Mouse (Mus musculus) ovary, postnatal 10 days (tissue): ENCODE data around the gene Id2.

ENCODE experiments used
- DNase-seq: peaks from one replicate; pipeline ENCODE4 v3.0.0; 2022; ENCODE audit warnings: low spot score

Gene Id2

DNA sequence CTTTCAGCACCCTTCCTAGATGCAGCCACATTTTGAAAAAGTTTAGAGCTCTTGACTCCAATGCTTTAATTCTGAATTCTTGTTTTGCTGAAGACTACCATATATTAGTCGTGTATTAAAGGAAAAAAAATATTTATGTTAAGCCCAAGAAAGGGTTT lies at the start of gene Id2:
Id2 (minus strand) TSS at position 89 of the 158 bp plus-strand sequence.
- DNase-seq = no peak

DNA sequence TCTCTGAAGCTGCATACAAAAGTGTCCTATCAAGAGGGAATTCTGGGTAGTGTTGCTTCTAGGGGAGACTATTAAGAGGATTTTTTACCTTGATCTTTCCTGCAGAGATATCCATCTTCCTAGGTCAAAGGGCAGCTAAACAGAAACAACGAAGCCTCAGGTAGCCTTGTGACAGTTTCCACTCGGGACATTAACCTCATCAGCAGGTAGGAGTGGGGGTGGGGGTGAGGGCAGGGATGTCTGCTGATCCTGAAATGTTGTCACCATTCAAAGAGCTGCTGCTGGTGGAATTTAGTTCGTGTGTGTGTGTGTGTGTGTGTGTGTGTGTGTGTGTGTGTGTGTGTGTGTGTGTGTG lies 48.4 kb upstream of the Id2 start:
- DNase-seq = no peak

DNA sequence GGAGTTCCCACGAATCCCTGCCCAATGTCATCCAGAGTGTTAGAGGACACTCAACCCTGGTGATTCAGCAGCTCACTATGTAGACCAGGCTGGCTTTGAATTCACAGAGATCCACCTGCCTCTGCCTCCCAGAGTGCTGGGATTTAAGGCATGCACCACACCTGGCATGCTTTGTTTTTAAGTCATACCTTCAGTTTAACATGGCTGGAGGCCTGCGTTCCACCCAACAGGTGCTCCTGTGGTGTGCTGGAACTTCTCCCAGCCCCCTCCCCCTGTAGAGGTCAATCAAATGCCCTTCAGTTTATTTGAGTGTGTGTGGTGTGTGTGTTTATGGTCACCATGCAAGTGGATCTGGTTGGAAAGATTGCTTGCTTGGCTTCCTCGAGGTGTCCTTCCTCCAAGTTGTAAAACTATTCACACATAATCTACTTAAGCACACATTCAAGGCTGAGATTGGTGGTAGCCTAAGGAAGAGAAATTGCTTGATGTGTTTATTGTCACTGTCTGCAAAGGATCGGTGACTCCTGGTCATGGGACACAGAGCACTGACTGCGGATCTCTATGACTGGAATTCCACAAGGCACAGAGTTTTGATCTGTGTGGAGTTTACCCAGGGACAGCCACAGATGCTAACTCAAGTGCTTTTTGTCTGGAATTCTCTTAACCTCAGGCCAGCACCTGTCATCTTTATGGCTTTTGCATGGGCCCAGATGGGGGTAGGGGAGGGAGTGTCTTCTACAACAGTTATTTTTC lies 47.8 kb upstream of the Id2 start:
- DNase-seq = no peak

DNA sequence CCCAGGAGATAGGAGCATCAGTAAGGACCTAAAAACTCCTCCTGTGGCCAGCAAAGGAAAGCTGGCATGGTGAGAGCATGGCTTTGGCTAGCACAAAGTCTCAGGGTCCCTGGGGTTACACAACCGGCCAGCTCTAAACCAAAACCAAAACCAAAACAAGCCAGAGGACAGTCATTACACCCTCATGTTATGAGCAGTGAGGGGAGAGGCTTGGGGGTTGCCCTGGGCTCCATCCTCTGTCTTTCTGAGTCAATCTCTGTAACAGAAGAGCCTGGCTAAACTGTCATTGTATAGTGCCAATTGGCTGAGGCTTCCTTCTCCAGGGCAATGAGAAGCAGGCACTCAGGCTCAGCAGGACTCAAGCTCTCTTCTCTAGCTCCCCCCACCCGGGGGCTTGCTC lies 46.6 kb upstream of the Id2 start:
- DNase-seq = no peak

DNA sequence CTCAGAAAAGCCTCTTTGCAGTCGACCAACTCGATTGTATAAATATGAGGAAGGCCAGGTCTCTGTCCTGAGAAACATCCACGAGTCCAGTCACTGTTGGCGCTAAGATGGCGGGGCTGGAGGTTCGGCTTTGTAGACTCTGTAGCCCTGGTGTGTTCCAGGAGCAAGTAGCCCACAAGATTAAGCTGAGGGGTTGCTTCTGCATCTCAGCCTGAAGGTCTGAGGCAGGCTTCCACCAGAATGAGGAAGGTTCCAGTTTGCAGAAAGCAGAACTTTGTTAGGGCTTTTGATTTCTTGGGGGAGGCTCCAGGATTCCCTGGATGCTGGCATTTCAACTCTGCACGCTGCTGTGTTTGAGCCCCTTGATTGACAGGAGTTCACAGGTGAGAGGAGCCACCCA lies 45.3 kb upstream of the Id2 start:
- no peak for DNase-seq

DNA sequence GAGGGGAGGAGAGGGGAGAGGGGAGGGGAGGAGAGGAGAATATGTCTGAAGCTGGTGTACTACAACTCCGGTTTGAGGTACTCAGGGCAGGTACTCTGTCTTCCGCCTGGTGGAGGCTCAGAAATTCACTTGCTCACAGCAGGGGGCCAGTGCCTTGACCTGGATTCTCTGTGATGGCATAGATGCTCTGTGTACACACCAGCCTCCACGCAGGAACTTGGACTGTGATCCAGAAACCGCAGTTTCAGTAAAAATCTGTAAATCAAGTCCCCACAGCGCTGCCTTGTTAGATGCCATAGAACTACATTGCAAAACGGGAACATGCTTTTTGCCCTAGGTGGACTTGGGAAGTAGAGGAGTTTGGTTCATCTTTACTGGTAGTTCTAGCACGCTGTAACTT lies 44.4 kb upstream of the Id2 start:
- no peak for DNase-seq

DNA sequence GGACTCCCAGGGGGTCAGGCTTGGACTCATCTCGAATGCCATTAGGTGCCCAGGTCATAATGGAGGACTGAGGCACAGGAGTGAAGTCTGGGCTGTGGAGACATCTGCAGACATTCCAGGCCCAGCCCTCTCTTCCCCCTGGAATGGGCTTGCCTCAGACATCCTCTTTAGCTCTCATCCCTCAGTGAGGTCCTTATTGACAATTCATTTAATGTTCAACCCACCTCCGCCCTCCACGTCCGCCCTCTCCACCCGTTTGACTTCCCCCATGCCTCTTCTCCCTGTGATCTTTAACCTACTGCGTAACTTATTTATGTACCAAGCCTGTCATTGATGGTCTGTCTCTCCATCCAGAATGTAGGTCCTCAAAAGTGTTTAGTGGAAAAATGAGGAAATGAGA lies 43.2 kb upstream of the Id2 start:
- DNase-seq = no peak

DNA sequence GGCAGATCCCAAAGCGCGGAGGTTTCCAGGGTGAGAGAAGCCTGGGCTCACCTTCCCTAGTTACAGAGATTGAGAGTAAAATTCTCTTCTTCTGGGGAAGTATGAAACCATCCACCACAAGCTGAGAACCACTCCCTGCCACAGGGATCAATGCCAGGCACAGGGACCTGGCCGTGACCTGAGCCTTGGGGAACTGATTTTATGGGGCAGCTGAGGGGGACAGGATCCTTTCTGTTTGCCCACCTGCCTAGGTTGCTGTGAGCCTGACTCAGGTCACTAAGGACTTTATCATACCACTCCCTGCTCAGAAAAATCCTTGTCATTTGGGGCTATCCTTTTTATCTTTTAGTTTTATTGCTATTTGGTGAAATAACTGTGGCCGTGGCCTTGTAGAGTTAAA lies 41.7 kb upstream of the Id2 start:
- no peak for DNase-seq

DNA sequence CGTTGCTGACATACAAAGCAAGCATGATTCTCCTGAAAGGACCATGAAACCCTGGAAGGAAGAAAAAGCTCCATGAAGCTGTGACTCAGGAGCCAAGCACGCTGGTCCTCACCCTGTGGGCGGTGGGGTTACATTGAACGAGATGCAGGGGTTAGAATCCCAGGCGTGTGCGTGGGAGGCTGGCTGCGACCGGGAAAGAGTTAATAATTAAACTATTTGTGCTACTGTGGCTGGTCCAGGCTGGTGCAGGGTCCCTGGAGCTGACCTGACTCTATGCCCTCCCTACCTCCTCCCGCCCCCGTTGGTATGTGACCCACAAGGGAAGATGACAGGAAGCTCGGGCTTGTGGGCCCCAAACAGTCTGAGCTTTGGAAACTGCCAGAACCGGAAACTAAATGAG lies 35.1 kb upstream of the Id2 start:
- no peak for DNase-seq

DNA sequence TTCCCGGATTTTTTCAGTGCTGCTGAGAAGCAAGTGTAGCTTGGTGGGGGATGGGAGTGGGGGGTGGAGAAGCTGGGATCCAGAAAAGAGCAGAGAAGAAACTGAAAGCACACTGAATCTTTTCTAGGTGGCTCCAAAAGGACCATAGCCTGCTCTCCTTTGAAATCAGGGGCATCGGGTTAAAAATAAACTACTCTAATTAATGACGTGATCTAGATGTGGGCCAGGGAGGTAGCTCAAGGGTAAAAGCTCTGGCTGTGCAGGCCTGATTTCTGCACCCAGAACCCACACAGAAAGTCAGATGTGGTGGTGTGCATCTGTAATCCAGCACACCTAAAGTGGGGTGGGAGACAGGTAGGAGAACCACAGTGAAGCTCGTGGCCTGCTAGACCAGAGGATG lies 30.7 kb upstream of the Id2 start:
- no peak for DNase-seq

DNA sequence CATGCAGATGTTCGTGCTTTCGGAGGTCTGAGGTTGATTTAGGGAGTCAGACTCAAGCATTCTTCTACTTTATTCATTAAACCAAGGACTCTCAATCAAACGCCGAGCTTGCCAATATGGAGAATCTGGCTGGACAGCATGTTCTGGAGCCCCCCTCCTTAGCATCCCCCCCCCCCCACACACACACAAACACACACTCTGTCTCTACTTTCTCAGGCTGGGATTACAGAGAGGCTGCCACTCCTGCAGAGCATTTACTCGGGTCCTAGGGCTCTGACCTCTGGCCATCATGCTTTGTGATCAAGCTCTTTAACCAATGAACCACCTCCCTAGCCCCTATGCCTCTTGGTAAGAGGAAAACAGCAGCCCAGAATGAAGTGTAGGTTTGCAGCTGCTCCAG lies 29.3 kb upstream of the Id2 start:
- no peak for DNase-seq

DNA sequence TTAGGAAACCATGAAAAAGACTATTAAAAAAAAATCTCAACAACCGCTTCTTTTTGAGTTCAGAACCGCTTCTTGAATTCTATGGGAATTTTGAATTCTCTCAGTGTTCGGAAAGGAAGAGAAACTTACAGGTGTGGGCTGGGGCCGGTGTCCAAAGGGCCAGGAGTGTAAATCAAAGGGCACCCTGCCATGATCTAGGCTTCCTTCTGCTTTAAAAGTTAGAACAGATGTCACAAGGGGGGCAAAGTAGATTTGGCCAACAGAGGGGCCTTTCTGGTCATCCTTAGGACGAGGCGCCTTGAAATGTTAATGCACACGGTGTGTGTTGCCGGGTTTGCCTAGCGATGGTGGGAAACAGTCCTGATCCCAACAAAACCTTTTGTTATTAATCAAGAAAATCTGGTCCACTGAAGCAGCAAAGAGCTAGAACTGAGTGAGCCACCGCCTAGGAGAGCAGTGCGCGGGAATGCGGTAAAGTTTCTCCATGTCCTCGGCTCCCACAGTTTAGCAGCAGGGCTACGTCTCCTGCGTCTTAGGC lies 28.4 kb upstream of the Id2 start:
- no peak for DNase-seq

DNA sequence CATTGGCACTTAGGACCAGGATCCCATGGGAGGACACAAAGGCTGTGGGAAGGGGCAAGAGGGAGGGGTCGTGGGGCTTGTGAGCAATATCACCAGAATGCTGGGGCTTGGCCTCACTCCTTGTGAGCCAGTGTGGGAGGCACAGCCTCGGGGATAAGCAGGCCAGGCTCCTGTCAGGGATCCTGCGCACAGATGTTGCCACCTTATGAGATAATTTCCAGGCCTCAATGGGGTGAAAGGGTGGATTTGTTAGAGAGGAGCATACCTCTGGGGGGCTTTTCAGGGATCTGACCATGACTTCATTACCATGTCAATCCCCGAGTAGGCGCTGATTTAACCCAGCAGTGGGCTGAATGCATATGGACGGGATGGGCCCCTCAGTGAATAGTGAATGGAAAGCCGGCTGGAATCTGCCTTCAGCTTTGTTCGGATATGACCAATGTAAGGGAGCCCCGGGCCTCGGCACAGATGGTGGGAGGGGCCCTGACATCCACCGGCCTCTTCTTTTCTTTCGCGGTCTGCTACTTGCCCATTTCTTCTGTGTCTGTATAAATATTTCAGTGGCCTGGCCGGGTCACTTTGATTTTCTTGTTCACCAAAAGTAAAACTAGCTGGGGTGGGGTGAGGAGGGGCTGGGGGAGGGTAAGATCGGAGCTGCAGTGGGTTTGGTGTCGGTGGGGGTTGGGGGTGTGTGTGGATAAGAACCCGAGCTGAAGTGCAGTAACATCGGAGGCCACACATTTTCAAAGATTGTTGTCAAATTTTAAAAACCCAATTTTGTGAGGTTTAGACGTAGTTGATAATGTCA lies 27.7 kb upstream of the Id2 start:
- no peak for DNase-seq

DNA sequence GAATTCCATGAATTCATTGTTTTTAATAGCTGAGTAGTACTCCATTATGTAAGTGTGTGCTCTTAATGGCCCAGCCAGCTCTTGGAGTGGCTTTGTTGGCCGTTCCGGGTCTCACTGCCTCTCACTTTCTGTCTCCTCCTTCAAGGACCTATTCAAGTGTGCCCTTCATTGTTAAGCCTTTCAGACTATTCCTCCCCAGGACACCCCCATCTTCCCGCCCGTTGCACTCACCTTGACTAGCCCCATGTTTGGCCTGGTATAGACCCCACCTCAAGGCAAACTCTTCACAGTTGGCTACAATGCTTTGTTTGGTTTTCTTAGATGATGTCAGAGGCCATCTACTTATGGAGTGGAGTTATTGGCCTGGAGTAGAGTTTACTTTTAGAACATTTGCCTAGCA lies 23.8 kb upstream of the Id2 start:
- no peak for DNase-seq

DNA sequence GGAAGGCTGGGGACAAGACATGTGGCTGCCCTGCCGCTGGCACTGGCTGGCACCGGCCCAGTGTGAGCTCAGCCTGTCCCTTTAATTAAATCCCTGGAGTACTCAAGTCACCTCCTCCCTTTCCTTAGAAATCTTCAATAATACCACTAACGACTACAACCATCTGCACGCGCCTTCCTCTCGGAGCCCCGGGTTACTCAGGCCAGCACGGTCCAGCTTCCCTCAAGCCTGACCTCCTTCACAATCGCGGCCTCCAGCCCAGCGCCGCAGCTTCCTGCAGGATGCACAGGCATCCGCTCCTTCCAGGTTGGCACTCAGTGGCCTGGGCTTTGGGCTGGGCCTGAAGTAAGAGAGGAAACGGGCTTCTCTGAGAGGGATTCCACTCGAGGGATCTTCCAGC lies 22.3 kb upstream of the Id2 start:
- DNase-seq = no peak

DNA sequence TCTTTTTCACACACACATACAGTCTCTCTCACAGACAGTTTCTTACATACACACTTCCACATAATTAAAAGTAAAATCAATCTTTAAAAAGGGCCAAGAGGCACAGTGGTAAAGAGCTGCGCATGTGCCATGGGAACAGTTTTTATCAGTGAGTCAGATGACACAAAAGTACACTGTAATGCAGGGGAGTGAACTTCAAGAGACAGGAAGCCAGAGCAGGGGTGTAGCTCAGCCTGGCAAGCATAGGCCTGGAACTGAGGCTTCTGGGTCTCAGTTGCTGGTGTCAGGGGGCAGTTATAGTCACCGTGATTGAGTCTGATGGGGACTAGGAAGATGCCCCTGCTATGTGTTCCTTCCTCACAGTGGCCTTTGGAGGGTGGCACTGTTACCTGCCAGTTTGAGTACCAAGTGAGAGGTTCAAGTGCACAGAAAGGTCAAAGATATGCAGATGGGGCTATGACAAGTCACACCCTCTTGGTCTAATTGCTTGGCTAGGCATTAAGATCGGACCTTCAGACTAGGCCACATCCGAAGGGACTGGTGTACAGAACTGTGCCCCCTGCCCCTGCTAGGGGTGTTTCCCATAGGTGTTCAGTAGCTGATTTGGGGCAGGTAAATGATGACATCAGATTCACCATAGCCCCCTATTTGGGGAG lies 21.0 kb upstream of the Id2 start:
- no peak for DNase-seq

DNA sequence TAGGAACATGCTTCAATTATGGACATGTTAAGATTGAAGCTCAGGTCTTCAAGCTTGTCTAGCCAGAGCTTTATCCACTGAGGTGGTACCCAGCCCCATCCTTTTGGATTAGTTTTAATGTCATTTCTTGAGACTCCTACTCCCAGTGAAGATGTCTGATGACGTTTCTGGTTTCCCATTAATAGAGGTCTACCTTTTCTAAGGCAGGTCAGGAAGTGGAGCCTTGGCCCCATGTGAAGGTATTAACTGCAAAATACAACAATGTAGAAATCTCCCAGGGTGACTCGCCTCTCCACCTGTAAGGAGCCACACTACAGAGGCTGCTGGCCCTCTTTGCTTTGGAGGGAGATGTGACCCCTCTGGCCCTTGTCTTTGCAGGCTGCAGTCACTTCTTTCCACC lies 19.2 kb upstream of the Id2 start:
- DNase-seq = no peak

DNA sequence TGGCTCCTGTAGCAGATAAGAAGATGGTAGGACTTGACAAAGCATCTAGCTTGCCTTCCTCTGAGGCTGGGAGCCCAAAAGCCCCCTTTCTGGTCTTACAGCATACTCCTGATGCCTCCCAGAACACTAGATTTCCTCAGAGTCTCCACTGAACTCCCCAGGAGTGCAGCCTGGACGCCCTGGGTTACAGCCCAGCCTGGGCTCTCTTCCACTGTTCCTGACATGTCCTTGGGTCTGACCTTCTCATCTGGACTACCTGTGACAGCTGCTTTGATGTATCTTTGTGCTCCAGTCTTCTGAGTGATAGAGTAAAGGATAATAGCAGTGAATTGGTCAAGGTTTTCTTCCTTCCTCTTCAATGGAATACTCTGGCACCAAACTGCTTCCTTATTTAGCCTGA lies 17.5 kb upstream of the Id2 start:
- no peak for DNase-seq

DNA sequence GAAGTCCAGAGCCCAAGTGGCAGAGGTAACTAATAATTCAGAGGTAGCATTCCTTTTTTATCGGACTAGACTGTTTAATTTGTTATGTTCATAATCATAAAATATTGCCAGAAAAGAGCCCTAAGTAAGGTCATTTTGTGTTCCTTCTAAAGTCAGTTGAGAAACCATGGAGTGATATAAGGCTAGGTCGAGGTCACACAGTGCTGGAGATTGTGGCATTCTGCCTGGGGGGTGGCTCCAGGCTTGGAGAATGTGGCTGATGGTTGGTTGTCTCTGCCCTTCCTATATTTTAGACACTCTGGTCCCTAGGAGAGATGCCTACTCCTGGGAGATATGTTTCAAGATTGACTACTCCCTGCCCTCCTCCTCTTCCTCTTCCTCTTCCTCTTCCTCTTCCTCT lies 16.4 kb upstream of the Id2 start:
- DNase-seq = no peak

DNA sequence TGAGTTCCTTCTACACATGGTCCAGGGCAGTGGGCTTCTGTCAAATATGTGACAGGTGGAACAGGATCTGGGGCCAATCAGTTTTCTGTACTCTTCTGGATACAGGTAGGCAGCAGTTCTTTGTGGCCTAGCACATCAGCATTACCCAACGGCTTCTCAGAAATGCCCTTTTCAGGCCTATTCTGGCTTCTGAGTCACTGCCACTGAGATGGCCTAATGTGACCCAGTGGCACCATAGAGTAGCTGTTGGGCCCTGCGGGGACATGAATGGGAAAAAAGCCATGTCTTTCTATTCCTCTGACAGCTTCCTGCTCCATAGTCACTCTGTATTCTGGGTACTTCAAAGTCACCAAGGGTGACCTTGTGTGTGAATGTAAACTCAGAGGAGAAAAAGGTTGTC lies 15.9 kb upstream of the Id2 start:
- DNase-seq = no peak

DNA sequence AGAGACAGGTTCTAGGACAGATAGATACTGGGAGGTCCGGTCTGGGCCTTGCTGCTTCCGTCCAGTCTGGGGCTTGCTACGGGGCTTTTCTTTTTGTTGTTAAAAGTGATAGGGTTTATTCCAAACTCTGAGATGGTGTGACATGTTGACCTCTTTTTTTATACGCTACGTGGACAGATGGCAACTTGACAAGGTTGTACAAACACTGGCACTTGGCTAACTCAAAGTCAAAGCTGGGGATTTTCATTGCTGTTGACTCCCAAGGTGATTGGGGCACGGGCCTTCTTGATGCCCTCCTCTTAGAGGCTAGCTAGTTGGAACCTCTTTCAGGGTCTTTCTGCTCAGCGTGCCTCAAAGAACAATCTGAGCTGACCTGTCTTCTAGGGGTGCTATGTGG lies 13.7 kb upstream of the Id2 start:
- no peak for DNase-seq

DNA sequence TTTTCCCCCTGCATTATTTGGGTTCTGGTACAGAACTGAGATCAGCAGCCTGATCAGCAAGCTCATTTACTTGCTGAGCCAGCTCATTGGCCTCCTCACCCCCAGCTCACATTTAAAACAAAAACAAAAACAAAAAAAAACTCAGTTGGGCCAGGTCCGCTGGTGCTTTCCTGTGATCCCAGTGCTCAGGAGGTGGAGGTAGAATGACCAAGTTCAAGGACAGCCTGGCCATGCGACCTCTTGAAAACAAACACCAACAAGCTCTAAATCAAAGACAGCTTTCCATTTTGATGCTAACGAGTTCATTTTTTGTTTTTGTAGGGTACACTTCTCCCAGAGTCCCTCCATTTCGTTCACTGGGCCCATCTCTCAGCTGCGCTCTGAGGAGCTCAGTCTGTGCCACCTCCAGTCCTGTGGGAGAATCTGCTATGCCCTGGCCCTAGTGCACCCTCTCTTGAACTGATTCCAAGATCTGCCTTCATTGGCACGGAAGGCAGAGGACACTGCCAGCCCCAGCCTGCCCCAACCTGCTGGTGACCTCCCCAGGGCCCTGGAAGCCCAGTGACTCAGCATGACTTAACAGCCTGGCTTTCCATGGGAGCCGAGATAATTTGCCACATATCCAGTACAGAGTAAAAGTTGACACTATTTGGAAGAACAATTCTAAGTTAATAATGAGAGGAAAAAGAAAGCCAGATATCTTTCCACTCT lies 13.2 kb upstream of the Id2 start:
- no peak for DNase-seq

DNA sequence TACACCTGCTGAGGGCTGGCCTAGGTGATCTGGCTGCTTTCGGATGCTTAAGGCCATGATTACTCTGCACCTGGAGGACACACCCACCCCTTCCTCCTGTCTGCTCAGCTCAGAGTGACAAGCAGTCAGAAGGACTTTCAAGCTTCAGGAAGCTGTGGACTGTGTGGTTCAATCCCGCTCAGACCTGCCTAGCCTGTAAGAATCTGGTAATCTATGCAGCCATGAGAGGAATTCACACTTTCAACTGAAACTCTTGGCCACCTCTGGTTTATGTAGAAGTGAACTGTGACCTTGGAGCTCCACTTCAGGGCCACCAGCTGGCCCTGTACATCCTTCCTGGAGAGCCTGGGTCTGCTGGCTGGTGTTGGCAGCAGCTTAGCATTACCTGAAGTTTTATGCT lies 11.9 kb upstream of the Id2 start:
- no peak for DNase-seq
